Mouse (Mus musculus): ENCODE measurements at regions not wholly inside any gene's neighbourhood (a gene's known extent, or its start where the extent isn't known, plus 50 kb on each side); places are given as distances from the start of the nearest gene placed in this dataset.
A peak's percentile ranks its signal among the peaks of the same experiment; 100 is the strongest.

DNA sequence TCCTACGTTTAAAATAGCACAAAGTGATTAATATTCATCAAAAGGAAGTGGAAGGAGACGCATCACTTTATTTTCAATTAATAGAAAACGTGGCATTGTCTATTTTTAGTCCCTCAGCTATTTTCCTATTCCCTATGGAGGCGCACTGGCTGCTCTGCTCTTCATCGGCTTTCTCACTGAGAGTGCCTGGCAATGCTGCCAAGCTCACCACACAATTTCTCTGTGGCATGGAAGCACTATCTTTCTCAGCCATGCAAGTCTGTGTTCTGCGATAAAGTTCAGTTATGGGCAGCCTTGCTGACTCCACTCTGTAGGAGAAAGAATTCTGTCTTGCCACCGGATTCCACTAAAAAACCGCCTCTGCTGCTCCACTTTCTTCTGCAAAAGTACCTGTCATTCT, 67.1 kb upstream of the Mgat4c start:
- Histone ChIP-seq H3K4me3 (replicated peaks; ENCODE audit: low read length) (no peak overlapping the region), H3K36me3 (ENCODE audit: control insufficient read depth, insufficient read depth) (no peaks in the 10 kb centered on the region), H3K27me3 (replicated peaks; ENCODE audit: control insufficient read depth, insufficient read depth, low read length) (no peaks in the 10 kb centered on the region), H3K9me3 (ENCODE audit: control insufficient read depth, low read length) (no peaks in the 10 kb centered on the region), H3K4me1 (replicated peaks; ENCODE audit: control insufficient read depth, insufficient read depth, low read length) (no peaks in the 10 kb centered on the region), H3K27ac (ENCODE audit: low read length) (no peak overlapping the region), H3K9ac (replicated peaks; ENCODE audit: low read depth, low read length) (no peak overlapping the region), H3K4me2 (ENCODE audit: low read length) (no peak overlapping the region)
- ATAC-seq = peak; percentile 64
- 62% methylated on average over 8 of the region's 8 CpGs for WGBS

Measured in forebrain, embryonic 16.5 days (tissue).